Mouse (Mus musculus): ENCODE data around the gene Ddit4.

GRCm38 (mm10) chr10:59999057-59999456 lies 47.4 kb upstream of the Ddit4 start:
- TF ChIP-seq CTCF (IDR thresholded peaks at IDR 0.05; ENCODE audit: extremely low read depth, insufficient read depth, insufficient read length, insufficient replicate concordance) (no peak), POLR2A (IDR thresholded peaks at IDR 0.05; ENCODE audit: low read depth, low read length) (no peak)

Data from spleen, adult 2 months (tissue).